Mouse (Mus musculus) frontal cortex, adult 2 months (tissue): ENCODE measurements around the gene Flvcr2. TPM values are rescaled to one million over a fixed set of nuclear protein-coding genes. Genes with fewer than 3 reads are reported as not detected.
A peak's percentile ranks its signal among the peaks of the same experiment; 100 is the strongest.

Experiments
- DNase-seq, 2 experiments: peaks; one replicate each; pipeline ENCODE4 v3.0.0; 2022; ENCODE audit warnings: low spot score in 1 of 2; ENCODE audit errors: extremely low spot score in 1 of 2
- polyA plus RNA-seq: library from polyadenylated mRNA; depleted of rRNA; stranded (reverse); fragments of >200 nt; gene quantifications from 2 replicates; pipeline ENCODE4 v1.2.3, GENCODE M21; 2012

Gene Flvcr2
- polyA plus RNA-seq, 1 experiment, result 4.2 TPM

- peak in 1 of 2 experiments; percentile 68 for DNase-seq
These were observed 17.1 kb upstream of the Flvcr2 start for GRCm38 (mm10) chr12:85729022-85729944.

- no peak for DNase-seq
These were observed 16.4 kb upstream of the Flvcr2 start for GRCm38 (mm10) chr12:85729945-85730290.

GRCm38 (mm10) chr12:85736203-85736602 is 10.1 kb upstream of the Flvcr2 start:
- no peak for DNase-seq

- peak in 1 of 2 experiments; percentile 57 for DNase-seq
These were observed 9.4 kb upstream of the Flvcr2 start for GRCm38 (mm10) chr12:85736960-85737359.

- no peak for DNase-seq
These were observed 419 bp downstream of the Flvcr2 start for GRCm38 (mm10) chr12:85746696-85747219.

GRCm38 (mm10) chr12:85747343-85747742 is 1.0 kb downstream of the Flvcr2 start:
- DNase-seq, result no peak

- DNase-seq, result no peak
These were observed 3.5 kb downstream of the Flvcr2 start for GRCm38 (mm10) chr12:85749861-85750260.

GRCm38 (mm10) chr12:85752116-85752515 is 5.8 kb downstream of the Flvcr2 start:
- no peak for DNase-seq

GRCm38 (mm10) chr12:85753223-85753622 is 6.9 kb downstream of the Flvcr2 start:
- no peak for DNase-seq

GRCm38 (mm10) chr12:85754611-85755265 is 8.4 kb downstream of the Flvcr2 start:
- DNase-seq, result no peak

GRCm38 (mm10) chr12:85756455-85756854 is 10.1 kb downstream of the Flvcr2 start:
- DNase-seq, result no peak

- DNase-seq, result no peak
These were observed 10.7 kb downstream of the Flvcr2 start for GRCm38 (mm10) chr12:85757074-85757473.

- no peak for DNase-seq
These were observed 12.4 kb downstream of the Flvcr2 start for GRCm38 (mm10) chr12:85758741-85759140.

- DNase-seq, result no peak
These were observed 15.1 kb downstream of the Flvcr2 start for GRCm38 (mm10) chr12:85761471-85761870.

- no peak for DNase-seq
These were observed 18.3 kb downstream of the Flvcr2 start for GRCm38 (mm10) chr12:85764686-85765085.

GRCm38 (mm10) chr12:85766287-85766686 is 19.9 kb downstream of the Flvcr2 start:
- DNase-seq, result no peak

GRCm38 (mm10) chr12:85767750-85768149 is 21.4 kb downstream of the Flvcr2 start:
- no peak for DNase-seq

GRCm38 (mm10) chr12:85771356-85771755 is 25.0 kb downstream of the Flvcr2 start:
- no peak for DNase-seq

GRCm38 (mm10) chr12:85778962-85779361 is 32.6 kb downstream of the Flvcr2 start:
- DNase-seq, result no peak

- DNase-seq, result no peak
These were observed 33.4 kb downstream of the Flvcr2 start for GRCm38 (mm10) chr12:85779707-85780106.

- no peak for DNase-seq
These were observed 35.3 kb downstream of the Flvcr2 start for GRCm38 (mm10) chr12:85781606-85782005.
